Mouse (Mus musculus) heart, adult 2 months (tissue): ENCODE measurements at regions not wholly inside any gene's neighbourhood (a gene's known extent, or its start where the extent isn't known, plus 50 kb on each side); places are given as distances from the start of the nearest gene placed in this dataset.

ENCODE experiments used
- DNase-seq, 2 experiments: peaks; one replicate each; pipeline ENCODE4 v3.0.0; 2021
- H3K27ac ChIP-seq: fragments of 200-600 bp; 2 replicates; pipeline ENCODE4 v1.8.1; 2022
- H3K27me3 ChIP-seq: fragments of 200-500 bp; 2 replicates; pipeline ENCODE4 v1.6.1; 2012; ENCODE audit warnings: mild to moderate bottlenecking, low read length, inconsistent platforms, mixed read lengths; ENCODE audit not compliant: control insufficient read depth, insufficient read depth
- H3K36me3 ChIP-seq: fragments of 200-500 bp; 2 replicates; pipeline ENCODE4 v1.6.1; 2012; ENCODE audit warnings: low read length, inconsistent platforms; ENCODE audit not compliant: control insufficient read depth, insufficient read depth
- H3K4me1 ChIP-seq: fragments of 200-500 bp; 2 replicates; pipeline ENCODE4 v1.6.1; 2011; ENCODE audit warnings: low read length; ENCODE audit not compliant: control insufficient read depth, insufficient read depth
- H3K4me3 ChIP-seq: fragments of 200-600 bp; 2 replicates; pipeline ENCODE4 v1.8.1; 2022
- H3K79me2 ChIP-seq: fragments of 200-500 bp; replicated peaks from 2 replicates; pipeline ENCODE4 v1.6.1; 2012; ENCODE audit warnings: mild to moderate bottlenecking, inconsistent platforms, low read length, moderate library complexity, mixed read lengths; ENCODE audit not compliant: control insufficient read depth, insufficient read depth
- H3K9ac ChIP-seq: fragments of 200-500 bp; 2 replicates; pipeline ENCODE4 v1.6.1; 2012; ENCODE audit warnings: low read depth, mild to moderate bottlenecking, control low read depth, inconsistent platforms, low read length, mixed read lengths
- CTCF ChIP-seq: fragments of 200-600 bp; IDR thresholded peaks from 2 replicates; pipeline ENCODE4 v1.8.1; 2022; ENCODE audit warnings: antibody characterized with exemption, mild to moderate bottlenecking, moderate library complexity
- EP300 ChIP-seq: fragments of 200-500 bp; IDR thresholded peaks from 2 replicates; pipeline ENCODE4 v1.6.1; 2011; ENCODE audit warnings: low read depth, low read length, control low read depth; ENCODE audit not compliant: insufficient read depth
- POLR2A ChIP-seq: fragments of 200-500 bp; IDR thresholded peaks from 2 replicates; pipeline ENCODE4 v1.6.1; 2011; ENCODE audit warnings: mild to moderate bottlenecking, low read depth, low read length, control low read depth; ENCODE audit not compliant: insufficient read depth
- WGBS: fragments of 180-500 bp; shearing (Covaris S2); methylation state at CpG from one replicate; pipeline ENCODE4 v1.1.7; 2018; 5-methylcytosine and 5-hydroxymethylcytosine counted together
- intact Hi-C: fragments of 180-260 bp; cut with DNase I; formaldehyde crosslinking; loops from one replicate; pipeline ENCODE4 v1.15.1; 2025

- no peak for TF ChIP-seq POLR2A
- no peak for TF ChIP-seq CTCF
- no peak for TF ChIP-seq EP300
- no peaks in the 10 kb centered on the region for H3K79me2 ChIP-seq
- H3K27ac ChIP-seq = no peak overlapping the region
- no peaks in the 10 kb centered on the region for H3K27me3 ChIP-seq
- H3K9ac ChIP-seq = no peak overlapping the region
- no peaks in the 10 kb centered on the region for H3K36me3 ChIP-seq
- H3K4me1 ChIP-seq = no peaks in the 10 kb centered on the region
- no peak for DNase-seq
- WGBS = 46% methylated on average over 7 of the region's 7 CpGs
- intact Hi-C loops = no loop called here
- no peak overlapping the region for H3K4me3 ChIP-seq
Measured at GRCm38 (mm10) chr2:105608756-105609155, 59.9 kb upstream of the Pax6 start.

- no peaks in the 10 kb centered on the region for H3K36me3 ChIP-seq
- H3K4me1 ChIP-seq = no peaks in the 10 kb centered on the region
- H3K9ac ChIP-seq = no peak overlapping the region
- H3K79me2 ChIP-seq = no peaks in the 10 kb centered on the region
- H3K4me3 ChIP-seq = no peak overlapping the region
- DNase-seq = no peak
- 76% methylated on average over 5 of the region's 5 CpGs for WGBS
- H3K27ac ChIP-seq = no peak overlapping the region
- intact Hi-C loops = loop anchor here (10.0 kb wide), 1 partner anchor 294 kb away; the partner anchor contains the start of genes Elp4 and Immp1l
- no peaks in the 10 kb centered on the region for H3K27me3 ChIP-seq
- TF ChIP-seq POLR2A = no peak
- no peak for TF ChIP-seq EP300
- TF ChIP-seq CTCF = no peak
Measured at GRCm38 (mm10) chr2:105611014-105611413, 57.7 kb upstream of the Pax6 start.

GRCm38 (mm10) chr2:105611651-105612050 is 57.0 kb upstream of the Pax6 start:
- H3K79me2 ChIP-seq = no peaks in the 10 kb centered on the region
- H3K27ac ChIP-seq = no peak overlapping the region
- DNase-seq = no peak
- TF ChIP-seq EP300 = no peak
- no peak for TF ChIP-seq POLR2A
- TF ChIP-seq CTCF = no peak
- intact Hi-C loops = loop anchor here (10.0 kb wide), 1 partner anchor 293 kb away; the partner anchor contains the start of genes Elp4 and Immp1l
- no peak overlapping the region for H3K4me3 ChIP-seq
- H3K36me3 ChIP-seq = no peaks in the 10 kb centered on the region
- H3K9ac ChIP-seq = no peak overlapping the region
- no peaks in the 10 kb centered on the region for H3K4me1 ChIP-seq
- H3K27me3 ChIP-seq = no peaks in the 10 kb centered on the region
- 31% methylated on average over 4 of the region's 4 CpGs for WGBS

- intact Hi-C loops = loop anchor here (10.0 kb wide), 1 partner anchor 293 kb away; the partner anchor contains the start of genes Elp4 and Immp1l
- 28% methylated on average over 21 of the region's 21 CpGs for WGBS
- no peak overlapping the region for H3K27ac ChIP-seq
- no peaks in the 10 kb centered on the region for H3K36me3 ChIP-seq
- H3K4me3 ChIP-seq = no peak overlapping the region
- H3K27me3 ChIP-seq = no peaks in the 10 kb centered on the region
- H3K79me2 ChIP-seq = no peaks in the 10 kb centered on the region
- no peak for DNase-seq
- H3K9ac ChIP-seq = no peak overlapping the region
- TF ChIP-seq CTCF (no peak), POLR2A (no peak), EP300 (no peak)
- no peaks in the 10 kb centered on the region for H3K4me1 ChIP-seq
Measured at GRCm38 (mm10) chr2:105612051-105612664, 56.5 kb upstream of the Pax6 start.

GRCm38 (mm10) chr2:105612706-105613105 is 56.0 kb upstream of the Pax6 start:
- 56% methylated on average over 7 of the region's 7 CpGs for WGBS
- Histone ChIP-seq H3K4me3 (no peak overlapping the region), H3K9ac (no peak overlapping the region), H3K36me3 (no peaks in the 10 kb centered on the region), H3K4me1 (no peaks in the 10 kb centered on the region), H3K27me3 (no peaks in the 10 kb centered on the region), H3K79me2 (no peaks in the 10 kb centered on the region), H3K27ac (no peak overlapping the region)
- no peak for TF ChIP-seq POLR2A
- TF ChIP-seq EP300 = no peak
- no peak for TF ChIP-seq CTCF
- intact Hi-C loops = loop anchor here (10.0 kb wide), 1 partner anchor 292 kb away; the partner anchor contains the start of genes Elp4 and Immp1l
- no peak for DNase-seq

GRCm38 (mm10) chr2:105613243-105613642 is 55.5 kb upstream of the Pax6 start:
- no peak for DNase-seq
- Histone ChIP-seq H3K27ac (no peak overlapping the region), H3K4me1 (no peaks in the 10 kb centered on the region), H3K36me3 (no peaks in the 10 kb centered on the region), H3K27me3 (no peaks in the 10 kb centered on the region), H3K79me2 (no peaks in the 10 kb centered on the region), H3K9ac (no peak overlapping the region), H3K4me3 (no peak overlapping the region)
- no peak for TF ChIP-seq CTCF
- TF ChIP-seq EP300 = no peak
- no peak for TF ChIP-seq POLR2A
- intact Hi-C loops = loop anchor here (10.0 kb wide), 1 partner anchor 292 kb away; the partner anchor contains the start of genes Elp4 and Immp1l
- 69% methylated on average over 6 of the region's 6 CpGs for WGBS
